Mouse (Mus musculus): ENCODE measurements at regions not wholly inside any gene's neighbourhood (a gene's known extent, or its start where the extent isn't known, plus 50 kb on each side); places are given as distances from the start of the nearest gene placed in this dataset.

- no peak for TF ChIP-seq CTCF (IDR thresholded peaks at IDR 0.05; ENCODE audit: control insufficient read depth, insufficient read depth, insufficient read length)
- TF ChIP-seq MYOG (IDR thresholded peaks at IDR 0.05; ENCODE audit: control insufficient read depth, extremely low read depth, insufficient read length) = no peak
These were observed 142.2 kb downstream of the Gm11146 start for GRCm38 (mm10) chr16:77459651-77460050.
